Mouse (Mus musculus) MEL-GATA-1-ER (cell line): Measurements from ENCODE around the gene Chmp1a.
A peak's percentile ranks its signal among the peaks of the same experiment; 100 is the strongest.
"Not testable (repeated sequence)": the region's sequence is repeated elsewhere in the genome, so short reads cannot be mapped to it uniquely, and the experiment has no call there.

Source experiments
- DNase-seq: peaks from one replicate; pipeline ENCODE4 v3.0.0-alpha.2; 2012; ENCODE audit warnings: low read depth; ENCODE audit errors: extremely low read depth

Gene Chmp1a

DNA sequence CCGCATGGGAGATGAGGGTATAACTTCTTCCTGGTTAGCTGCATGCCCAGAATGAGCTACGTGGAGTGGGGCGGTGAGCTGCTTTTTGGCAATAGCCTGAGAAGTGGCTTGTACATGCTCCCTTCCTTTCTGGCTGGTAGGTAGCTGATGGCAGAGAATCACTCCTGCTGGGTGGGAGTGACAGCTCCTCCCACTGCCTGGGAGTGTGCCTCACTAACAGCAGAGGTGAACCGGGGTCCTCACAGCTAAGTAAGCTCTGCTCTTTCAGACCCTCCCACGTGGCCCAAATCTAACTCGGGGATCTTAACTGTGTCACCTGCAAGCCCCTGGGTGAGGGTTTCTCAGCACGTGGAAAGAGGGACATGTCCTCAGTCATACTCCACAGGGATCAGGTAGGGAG lies 20.0 kb upstream of the Chmp1a start:
- DNase-seq = no peak

DNA sequence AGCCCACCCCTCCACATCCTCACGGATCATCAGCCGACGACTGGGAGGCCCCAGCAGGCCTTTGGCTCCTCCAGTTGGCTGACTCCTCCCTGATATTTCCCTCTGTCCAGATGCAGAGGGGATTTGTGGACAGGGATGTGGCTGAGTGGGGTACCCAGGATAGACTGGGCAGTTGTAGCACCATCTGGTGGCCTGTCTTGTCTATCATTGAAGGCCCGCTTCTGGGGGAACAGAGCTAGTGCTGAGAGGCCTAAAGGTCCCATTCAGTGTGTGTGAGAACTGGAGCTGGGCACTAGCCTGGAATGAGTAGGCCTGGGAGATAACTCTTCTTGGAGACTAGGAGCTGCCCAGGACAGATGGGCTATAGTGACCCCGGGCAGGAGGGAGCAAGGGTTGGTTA lies 19.2 kb upstream of the Chmp1a start:
- no peak for DNase-seq

DNA sequence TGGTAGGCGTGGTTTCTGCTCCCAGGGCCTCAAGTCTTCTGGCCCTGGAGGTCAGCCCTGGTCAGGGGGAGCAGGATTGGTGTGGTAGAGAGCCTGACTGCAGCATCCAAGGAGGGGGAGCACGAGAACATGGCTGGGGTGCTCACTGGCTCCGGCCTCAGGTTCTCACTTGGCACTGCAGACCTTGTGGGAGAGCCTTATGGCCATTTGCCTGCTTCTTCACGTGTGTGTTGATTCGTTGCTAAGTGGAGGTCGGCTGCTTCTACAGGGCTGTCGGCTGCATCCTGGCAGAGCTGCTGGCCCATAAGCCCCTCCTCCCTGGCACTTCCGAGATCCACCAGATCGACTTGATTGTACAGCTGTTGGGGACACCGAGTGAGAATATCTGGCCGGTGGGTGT lies 17.8 kb upstream of the Chmp1a start:
- DNase-seq = not testable (repeated sequence)

DNA sequence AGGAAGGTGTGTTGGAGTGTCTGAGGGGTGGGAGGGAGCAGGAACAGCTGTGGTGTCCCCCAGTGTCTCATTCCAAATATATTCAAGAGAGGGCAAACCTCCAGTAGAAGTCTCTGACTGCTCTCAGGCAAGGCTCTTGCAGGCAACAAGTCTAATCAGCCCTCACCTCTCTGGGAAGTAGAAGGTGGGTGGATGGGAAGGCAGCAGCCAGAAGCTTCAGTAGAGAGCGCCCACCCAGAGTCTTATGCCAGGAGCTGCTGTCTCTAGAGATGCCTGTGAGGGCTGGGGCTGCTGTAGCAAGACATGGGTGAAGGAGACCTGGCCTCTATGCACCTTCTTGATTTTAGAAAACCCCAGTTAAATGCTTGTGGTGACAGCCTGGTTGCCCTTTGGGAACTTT lies 15.9 kb upstream of the Chmp1a start:
- DNase-seq = no peak

DNA sequence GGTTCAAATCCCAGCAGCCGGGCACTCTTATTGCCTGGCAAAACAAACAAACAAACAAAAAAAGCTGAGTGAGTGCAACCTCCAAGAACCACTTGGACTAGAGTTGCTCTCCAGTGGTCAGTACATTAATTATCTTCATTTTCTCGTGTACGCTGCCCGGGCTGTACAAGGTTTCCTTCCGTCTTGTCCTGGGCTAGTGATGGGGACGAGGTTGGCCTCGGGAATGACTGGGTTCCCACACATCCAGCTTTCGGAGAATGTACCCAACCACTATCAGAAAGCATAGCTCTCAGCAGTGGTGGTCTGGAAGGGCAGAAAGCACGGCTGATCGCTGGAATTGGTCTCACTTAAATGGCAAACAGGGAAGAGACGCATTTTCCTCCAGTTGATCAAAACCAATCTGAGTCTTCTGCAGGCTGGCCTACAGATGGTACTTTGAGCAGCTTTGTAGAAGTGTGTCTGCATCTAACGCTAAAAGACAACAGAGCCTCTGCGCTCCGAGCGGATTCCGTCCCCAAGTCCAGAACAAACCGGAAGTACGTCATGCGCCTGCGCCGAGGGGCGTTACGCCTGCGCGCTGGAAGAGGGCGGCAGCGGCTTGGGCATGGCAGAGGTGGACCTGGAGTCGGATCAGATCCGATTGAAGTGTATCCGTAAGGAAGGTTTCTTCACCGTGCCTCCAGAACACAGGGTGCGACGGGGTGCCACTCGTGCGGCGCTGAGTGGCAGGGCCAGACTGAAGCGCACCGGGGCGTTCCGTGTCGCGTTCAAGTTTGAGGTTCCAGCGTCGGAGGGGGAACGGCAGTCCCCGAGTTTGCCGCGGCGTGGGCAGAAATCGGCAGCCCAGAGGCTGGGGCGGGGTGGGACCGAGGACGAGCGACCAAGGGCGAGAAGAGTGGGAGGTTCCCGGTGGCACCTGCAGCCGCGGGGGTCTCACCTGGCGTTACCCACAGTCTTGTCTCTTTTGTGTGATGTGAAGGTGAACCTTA lies 12.0 kb upstream of the Chmp1a start, which contains the start of gene Cdk10:
Cdk10 (plus strand) TSS at position 565 of the 989 bp plus-strand sequence.
- DNase-seq = peak; percentile 77

DNA sequence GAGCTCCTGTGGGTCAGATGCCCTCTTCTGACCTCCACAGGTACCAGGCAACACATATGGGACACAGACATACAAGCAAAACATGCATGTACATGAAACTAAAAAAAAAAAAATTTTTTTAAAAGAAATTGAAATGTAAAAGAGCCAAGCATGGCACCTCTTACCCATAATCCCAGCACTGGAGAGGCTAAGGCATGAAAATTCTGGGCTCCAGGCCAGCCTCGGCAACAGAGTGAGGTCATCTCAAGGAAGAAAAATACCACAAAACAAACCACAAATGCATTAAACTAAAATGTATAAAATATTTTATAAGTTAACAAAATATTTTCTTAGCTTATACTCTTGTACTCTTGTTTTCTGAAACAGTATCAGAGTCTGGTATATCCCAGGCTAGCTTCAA lies 8.4 kb upstream of the Chmp1a start:
- no peak for DNase-seq

DNA sequence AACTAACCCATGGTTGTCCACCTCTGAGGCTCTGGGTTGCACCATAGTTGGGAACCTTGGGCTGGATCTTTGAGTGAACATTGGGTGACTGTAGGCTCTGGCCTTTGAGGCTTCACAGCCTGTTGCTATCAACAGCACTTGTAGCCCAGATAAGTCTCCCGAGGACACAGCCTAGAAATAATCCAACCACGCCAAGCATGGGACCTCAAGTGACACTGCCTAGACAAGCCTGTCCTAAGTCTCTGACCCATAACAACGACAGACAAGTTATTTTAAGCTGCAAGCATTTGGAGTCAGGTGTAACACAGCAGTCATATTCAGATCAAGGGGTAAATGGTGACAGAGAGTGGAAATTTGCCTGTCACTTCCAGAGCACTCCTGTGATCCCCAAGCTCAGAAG lies 2.9 kb upstream of the Chmp1a start:
- no peak for DNase-seq

DNA sequence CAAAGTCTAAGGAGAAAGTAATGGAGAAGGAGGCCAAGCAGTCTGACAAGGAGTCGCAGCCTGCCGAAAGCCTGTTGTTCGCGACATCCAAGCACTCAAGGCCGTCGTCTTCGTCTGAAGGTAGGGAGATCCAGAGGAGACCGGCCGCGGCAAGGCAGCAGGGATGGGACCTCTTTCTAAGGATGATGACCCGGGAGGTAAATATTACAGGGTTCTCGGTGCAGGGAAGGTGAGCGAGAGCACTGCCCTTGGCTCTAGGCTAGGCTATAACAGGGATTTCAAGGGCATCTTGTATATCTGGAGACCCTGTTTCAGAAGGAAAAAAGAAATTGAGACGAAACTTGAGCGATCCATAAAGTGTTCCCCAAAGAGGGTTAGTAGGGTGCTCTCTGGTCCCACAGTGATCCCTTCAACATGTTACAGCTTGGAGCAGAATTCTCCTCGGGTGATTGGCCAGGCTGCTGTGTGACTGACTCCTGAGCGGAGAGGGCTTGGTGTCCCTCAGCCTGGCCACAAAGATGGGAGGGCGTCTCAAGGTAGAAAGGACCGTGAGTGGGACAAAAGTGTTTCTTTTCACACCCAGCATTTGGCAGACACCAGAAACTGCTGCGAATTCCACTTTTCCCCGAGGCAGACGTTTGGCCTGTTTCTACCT lies 682 bp upstream of the Chmp1a start:
- DNase-seq = no peak

DNA sequence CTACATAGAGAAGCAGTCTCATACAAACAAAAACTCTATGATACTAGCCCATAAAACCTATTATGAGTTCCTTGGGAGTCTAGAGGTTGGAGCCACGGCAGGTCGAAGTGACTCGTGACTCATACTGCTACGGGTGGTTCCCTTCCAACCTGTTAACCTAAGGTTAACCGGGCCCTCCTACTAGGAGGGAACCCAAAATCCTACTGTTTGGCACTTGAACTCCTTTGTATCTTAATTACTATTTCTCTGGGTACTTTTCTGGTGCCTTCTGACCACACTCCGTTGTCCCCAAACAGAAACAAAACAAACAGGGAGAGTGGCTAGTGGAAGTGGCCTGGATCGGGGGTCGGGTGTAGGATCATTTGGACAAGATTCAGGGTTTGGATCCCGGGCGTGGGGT lies 687 bp downstream of the Chmp1a start:
- no peak for DNase-seq

DNA sequence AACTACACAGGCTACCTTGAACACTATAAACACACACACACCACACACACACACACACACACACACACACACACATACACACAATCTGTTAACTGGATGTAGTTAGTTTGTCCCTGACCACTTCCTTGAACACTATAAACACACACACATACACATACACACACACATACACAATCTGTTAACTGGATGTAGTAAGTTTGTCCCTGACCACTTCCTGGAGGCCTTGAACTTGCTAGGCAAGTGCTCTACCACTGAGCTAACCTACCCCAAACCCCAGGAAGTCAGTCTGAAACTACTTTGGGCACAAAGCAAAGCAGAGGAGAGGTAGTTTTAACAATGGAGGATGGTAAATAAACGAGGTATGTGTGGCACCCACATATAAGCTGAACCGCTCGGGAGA lies 9.0 kb downstream of the Chmp1a start:
- no peak for DNase-seq

DNA sequence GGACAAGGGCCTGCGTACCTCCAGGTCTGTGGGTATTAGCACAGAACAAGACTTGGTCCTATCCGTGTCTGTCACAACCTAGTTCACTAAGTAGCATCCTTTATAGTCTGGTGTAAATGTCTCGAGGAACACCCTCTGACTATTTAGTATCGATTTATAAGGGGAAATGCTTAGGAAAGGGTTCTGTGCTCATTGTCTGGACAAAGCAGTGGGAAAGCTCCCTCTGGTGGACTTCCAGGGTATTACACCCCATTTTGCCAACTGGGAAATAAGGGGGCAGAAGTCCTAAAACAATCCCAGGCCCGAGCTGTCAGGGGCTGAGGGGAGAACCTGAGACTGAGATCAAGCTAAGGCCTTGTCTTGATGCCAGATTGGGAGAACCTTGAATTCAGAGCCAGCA lies 10.3 kb downstream of the Chmp1a start:
- DNase-seq = peak; percentile 47

DNA sequence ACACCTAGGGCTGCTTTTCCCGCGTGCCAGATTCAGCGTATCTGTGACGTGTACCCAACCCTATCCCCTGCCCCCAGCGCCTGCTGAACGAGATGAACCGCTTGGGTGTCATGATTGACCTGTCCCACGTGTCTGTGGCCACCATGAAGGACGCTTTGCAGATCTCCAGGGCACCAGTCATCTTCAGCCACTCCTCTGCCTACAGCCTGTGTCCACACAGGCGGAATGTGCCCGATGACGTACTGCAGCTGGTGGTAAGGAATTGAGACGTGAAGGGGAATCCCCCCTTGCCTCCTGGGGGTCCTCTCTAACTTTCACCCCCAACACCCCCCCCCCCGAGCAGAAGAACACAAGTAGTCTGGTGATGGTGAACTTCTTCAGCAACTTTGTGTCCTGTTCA lies 12.7 kb downstream of the Chmp1a start:
- DNase-seq = no peak

DNA sequence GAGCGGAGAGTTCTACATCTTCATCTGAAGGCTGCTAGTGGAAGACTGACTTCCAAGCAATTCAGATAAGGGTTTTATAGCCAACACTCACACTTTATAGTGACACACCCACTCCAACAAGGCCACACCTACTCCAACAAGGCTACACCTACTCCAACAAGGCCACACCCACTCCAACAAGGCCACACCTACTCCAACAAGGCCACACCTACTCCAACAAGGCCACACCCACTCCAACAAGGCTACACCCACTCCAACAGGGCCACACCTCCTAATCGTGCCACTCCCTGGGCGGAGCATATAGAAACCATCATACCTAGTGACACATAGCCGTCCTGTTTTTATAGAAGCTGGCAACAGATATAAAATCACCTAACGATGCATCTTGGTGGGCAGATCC lies 15.5 kb downstream of the Chmp1a start:
- DNase-seq = peak; percentile 37

DNA sequence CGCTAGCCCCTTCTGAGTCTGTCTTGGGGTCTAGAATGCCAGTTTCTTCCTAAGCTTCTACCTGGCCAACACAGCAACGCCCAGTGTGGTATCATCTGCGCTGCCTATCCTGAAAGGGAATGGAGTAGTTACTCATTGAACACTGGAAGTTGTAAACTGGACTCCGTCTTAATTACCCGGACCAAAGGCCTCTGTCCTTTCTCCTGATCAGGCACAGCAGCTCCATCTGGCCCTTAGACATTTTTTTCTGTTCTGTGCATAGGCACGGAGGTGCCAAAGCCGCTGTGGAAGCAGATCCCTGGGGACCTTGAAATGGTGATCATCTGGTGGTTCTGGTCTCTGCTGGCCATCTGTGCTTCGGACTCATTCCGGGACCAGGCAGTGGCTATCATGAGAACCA lies 18.8 kb downstream of the Chmp1a start:
- DNase-seq = no peak

DNA sequence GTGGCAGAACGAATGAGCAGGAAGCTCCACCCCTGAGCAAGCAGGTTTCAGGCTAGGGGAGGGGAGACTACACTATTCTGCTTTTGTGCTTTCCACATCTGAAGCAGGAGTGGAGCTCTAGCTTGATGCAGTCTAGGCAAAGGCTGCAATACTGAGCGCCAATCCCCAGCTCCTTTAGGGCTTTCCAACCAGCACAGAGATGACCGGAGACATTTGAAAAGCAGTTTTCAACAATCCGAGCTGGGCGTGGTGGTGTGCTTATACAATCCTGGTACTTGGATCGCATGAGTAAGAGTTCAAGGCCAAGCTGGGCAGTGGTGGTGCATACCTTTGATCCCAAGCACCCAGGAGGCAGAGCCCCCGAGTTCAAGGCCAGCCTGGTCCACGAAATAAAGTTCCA lies 20.7 kb downstream of the Chmp1a start:
- no peak for DNase-seq

DNA sequence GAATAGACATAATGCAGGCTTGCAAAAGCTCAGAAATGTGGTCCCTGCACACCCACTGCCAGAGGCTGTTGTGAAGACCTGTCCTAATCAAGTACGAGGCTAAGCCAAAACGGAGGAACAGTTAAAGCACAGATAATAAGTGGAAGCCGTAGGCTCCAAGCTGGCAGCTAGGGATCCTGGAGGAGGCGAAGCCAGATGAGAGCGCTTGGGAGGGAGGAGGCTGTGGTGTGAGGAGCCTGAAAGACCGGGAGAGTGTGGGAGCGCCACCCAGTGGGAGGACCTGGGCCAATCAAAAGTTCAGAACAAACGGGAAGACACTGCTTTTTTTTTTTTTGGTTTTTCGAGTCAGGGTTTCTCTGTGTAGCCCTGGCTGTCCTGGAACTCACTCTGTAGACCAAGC lies 21.9 kb downstream of the Chmp1a start:
- peak; percentile 60 for DNase-seq

DNA sequence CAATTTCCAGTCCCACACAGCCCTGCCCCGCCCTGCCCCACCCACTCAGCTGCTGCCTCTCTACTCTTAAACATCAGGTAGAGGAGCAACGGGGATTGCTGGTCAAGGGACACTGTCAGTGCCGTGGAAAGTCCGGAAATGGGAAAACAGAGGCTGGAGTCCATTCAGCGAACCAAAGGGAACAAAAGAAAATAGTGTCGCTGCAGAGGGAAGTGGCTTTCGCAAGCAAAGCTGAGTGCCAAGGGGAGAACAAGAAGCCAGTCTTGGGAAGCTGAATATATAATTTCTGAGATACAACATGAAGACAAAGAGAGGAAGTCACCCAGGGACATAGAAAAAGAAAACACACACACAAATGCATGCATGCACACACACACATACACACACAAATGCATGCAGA lies 23.7 kb downstream of the Chmp1a start:
- no peak for DNase-seq

DNA sequence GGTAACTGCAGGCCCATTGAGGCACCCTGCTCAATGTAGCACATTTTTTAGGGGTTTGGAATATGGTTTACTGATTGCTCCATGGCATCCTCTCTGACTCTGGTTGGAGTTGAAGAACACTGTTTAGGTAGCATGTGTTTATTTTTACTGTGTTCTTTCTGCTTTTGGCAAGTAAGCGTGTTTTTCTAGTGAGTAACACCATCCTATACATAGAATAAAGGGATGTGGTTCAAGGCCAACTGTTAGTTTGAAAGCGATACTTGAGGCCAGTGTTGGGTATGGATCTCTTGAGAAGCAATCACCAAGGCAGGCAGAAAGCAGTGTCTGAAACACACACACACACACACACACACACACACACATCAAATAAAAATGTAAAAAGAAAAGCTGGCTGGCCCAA lies 24.6 kb downstream of the Chmp1a start:
- no peak for DNase-seq

DNA sequence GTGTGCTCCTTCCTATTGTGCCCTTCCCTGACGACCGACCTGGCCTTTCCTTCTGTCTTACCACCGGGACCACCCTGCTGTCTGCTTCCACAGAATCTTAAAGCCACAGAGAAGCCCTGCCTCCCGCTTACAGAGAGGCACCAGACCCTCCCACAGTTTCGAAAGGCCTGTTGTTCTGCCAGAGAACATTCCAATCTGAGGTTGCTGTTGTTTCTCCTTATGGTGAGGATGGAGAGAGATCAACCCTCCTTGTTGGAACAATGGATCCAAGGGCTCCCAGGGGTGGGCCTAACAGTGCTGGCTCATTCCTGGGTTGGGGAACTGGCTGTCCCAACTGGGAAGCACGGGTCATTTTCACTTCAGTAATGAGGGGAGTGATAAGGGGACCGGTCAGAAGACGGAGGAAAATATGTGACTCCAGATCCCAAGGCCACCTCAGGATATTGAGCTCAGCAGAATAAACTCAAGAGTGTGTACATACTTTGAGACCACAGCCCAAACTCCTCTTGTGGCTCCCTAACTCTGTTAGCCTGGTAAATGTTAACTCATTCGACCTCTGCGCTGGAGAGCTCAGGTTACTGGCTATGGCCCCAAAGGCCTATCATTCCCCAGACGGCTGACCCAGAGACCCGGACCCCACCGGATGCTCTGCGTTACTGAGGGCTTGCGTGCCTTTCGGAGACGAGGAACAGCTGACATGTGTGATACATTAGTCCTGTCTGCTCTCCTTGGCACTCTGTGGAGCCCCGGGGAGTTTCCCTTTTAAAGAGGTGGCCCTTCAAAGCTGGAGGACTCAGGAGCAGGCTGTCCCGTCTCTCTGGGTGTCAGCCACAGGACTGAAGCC lies 26.8 kb downstream of the Chmp1a start, which contains the start of gene Dpep1:
Dpep1 (plus strand) TSS at position 677 of the 844 bp plus-strand sequence.
- no peak for DNase-seq

DNA sequence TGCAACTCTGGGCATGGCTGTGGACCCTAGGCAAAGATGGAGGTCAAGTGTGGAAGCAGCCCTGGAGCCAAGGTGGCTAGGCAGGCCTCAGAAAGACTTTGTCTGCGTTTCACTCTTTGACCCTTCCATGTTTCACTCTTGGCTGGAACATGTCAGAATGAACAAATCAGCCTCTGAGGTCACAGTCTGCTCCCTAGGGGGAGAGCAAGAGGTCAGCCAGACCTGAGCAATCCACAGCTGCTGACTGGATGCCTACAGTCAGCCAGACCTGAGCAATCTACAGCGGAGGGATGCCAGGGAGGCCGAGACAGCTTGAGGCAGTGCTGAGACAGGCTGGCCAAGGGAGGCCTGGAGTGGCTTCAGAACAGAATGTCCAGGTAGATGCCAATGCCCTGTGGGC lies 31.2 kb downstream of the Chmp1a start:
- DNase-seq = no peak

DNA sequence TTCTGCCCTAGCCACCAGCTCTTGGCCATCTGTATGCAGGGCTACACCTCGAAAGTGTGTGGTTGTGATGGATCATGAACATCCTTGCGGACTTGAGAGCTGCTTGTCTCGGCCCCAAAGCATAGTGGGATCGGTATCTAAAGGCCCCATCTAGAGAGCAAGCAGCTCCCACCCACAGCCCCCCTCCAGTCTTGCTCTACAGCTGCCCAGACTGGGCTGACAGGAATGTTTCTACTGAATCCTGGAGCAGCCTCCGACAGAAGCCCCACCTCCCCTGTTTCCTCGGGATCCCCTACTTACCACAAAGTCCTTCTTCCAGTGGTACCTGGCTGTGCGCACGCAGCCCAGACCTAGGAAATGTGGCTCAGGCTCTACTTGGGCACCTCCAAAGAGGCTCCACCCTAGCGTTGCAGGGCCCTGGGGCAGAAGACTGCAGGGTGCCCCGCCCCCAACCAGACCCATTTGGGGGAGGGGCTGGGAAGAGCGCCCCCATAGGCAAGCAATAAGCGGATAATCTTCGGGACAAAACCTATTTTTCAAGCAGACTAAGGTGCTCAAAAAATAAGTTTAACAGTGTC lies 54.6 kb downstream of the Chmp1a start, which contains the start of gene Sult5a1:
Sult5a1 (minus strand) TSS at position 428 of the 578 bp plus-strand sequence.
- DNase-seq = no peak
